Mouse (Mus musculus) neural tube, embryonic 11.5 days (tissue): ENCODE data around the gene Gm10643. TPM values are rescaled to one million over a fixed set of nuclear protein-coding genes. Genes with fewer than 3 reads are reported as not detected.
A peak's percentile ranks its signal among the peaks of the same experiment; 100 is the strongest.

Experiments
- ATAC-seq: fragments of 200-750 bp; cut with Nextera tagmentation; 2 replicates; pipeline ENCODE4 v1.8.0; 2017; ENCODE audit warnings: moderate number of reproducible peaks, mild to moderate bottlenecking, moderate TSS enrichment, moderate library complexity; ENCODE audit not compliant: insufficient read depth, low FRiP score, low TSS enrichment
- DNase-seq: peaks from one replicate; pipeline ENCODE4 v3.0.0-alpha.2; 2015; ENCODE audit warnings: low spot score
- H3K27ac ChIP-seq: fragments of 300-500 bp; sonication (generic); 2 replicates; pipeline ENCODE4 v1.5.1; 2014; ENCODE audit warnings: low read depth, mild to moderate bottlenecking, low read length
- H3K27me3 ChIP-seq: fragments of 300-500 bp; sonication (generic); 2 replicates; pipeline ENCODE4 v1.6.1; 2014; ENCODE audit warnings: mild to moderate bottlenecking, low read length, mixed read lengths; ENCODE audit not compliant: control insufficient read depth, insufficient read depth
- H3K36me3 ChIP-seq: fragments of 300-500 bp; sonication (generic); 2 replicates; pipeline ENCODE4 v1.6.1; 2014; ENCODE audit warnings: mild to moderate bottlenecking, low read length, moderate library complexity, mixed read lengths; ENCODE audit not compliant: control insufficient read depth, insufficient read depth
- H3K4me1 ChIP-seq: fragments of 300-500 bp; sonication (generic); 2 replicates; pipeline ENCODE4 v1.6.1; 2014; ENCODE audit warnings: low read length, mixed read lengths; ENCODE audit not compliant: control insufficient read depth, insufficient read depth
- H3K4me2 ChIP-seq: fragments of 300-500 bp; sonication (generic); 2 replicates; pipeline ENCODE4 v1.6.1; 2014; ENCODE audit warnings: low read depth, mild to moderate bottlenecking, moderate library complexity
- H3K4me3 ChIP-seq: fragments of 300-500 bp; sonication (generic); 2 replicates; pipeline ENCODE4 v1.5.1; 2014; ENCODE audit warnings: low read depth, low read length
- H3K9ac ChIP-seq: fragments of 300-500 bp; sonication (generic); 2 replicates; pipeline ENCODE4 v1.6.1; 2014; ENCODE audit warnings: mild to moderate bottlenecking, low read length
- H3K9me3 ChIP-seq: fragments of 300-500 bp; sonication (generic); 2 replicates; pipeline ENCODE4 v1.6.1; 2016; ENCODE audit warnings: low read length; ENCODE audit not compliant: control insufficient read depth
- WGBS: fragments of 180-500 bp; shearing (Covaris S2); extraction: QIAGEN DNeasy Blood & Tissue Kit; methylation state at CpG from one replicate; pipeline ENCODE4 v1.1.7; 2014; 5-methylcytosine and 5-hydroxymethylcytosine counted together
- polyA plus RNA-seq: library from polyadenylated mRNA; unstranded; fragments of >200 nt; fragmentation: Nextera tagmentation; extraction: Ambion mirVana; gene quantifications from 2 replicates; pipeline ENCODE4 v1.2.1, GENCODE M21; 2014

Gm10643 gene
- polyA plus RNA-seq, 1 experiment from 2014 or later = 1.8 TPM

GRCm38 (mm10) chr8:84068316-84069035 is 3.5 kb upstream of the Gm10643 start:
- WGBS = 76% methylated on average over 12 of the region's 12 CpGs
- Histone ChIP-seq H3K27me3 (no peaks in the 10 kb centered on the region), H3K4me3 (no peak overlapping the region), H3K36me3 (no peaks in the 10 kb centered on the region), H3K9me3 (no peaks in the 10 kb centered on the region), H3K4me1 (peaks cover 22% of the 10 kb centered on the region; the same call in 1 of the 2 replicates), H3K9ac (no peak overlapping the region), H3K27ac (no peak overlapping the region), H3K4me2 (no peak overlapping the region; the same call in 1 of the 2 replicates)
- DNase-seq (no peak), ATAC-seq (no peak)

DNA sequence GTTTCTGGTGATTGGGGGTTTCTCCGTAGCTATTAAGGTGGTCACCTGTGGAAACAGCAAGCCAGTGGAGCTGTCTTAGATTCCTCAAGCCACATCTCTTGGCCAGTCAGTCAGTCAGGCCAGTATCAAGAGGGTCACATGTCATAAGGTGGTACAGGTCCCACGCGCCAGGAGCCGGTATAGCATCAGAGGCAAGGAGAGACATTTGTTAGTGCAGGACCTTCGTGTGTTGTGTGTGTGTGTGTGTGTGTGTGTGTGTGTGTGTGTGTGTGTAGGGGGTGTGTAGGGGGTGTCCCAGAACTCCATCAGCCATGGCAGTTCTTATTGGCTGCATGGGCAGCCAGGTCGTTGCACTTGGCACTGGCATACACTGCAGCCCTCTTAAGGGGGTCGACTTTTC is 3.0 kb upstream of the Gm10643 start:
- Histone ChIP-seq H3K9ac (no peak overlapping the region), H3K27me3 (no peaks in the 10 kb centered on the region), H3K4me3 (peak overlapping the region; percentile 93; the same call in 1 of the 2 replicates), H3K4me1 (peaks cover 16% of the 10 kb centered on the region; the same call in 1 of the 2 replicates), H3K36me3 (no peaks in the 10 kb centered on the region), H3K27ac (no peak overlapping the region), H3K4me2 (peak overlapping the region; percentile 38), H3K9me3 (no peaks in the 10 kb centered on the region)
- ATAC-seq (no peak), DNase-seq (no peak)
- WGBS = 90% methylated on average over 7 of the region's 7 CpGs

GRCm38 (mm10) chr8:84067047-84067573 is 2.2 kb upstream of the Gm10643 start:
- DNase-seq (peak; percentile 92), ATAC-seq (peak; percentile 71)
- Histone ChIP-seq H3K9ac (peak overlapping the region; percentile 90), H3K36me3 (no peaks in the 10 kb centered on the region), H3K27ac (peak overlapping the region; percentile 95), H3K4me3 (peak overlapping the region; percentile 93), H3K4me1 (peaks cover 16% of the 10 kb centered on the region; the same call in 1 of the 2 replicates), H3K27me3 (no peaks in the 10 kb centered on the region), H3K9me3 (no peaks in the 10 kb centered on the region), H3K4me2 (peak overlapping the region; percentile 38)
- 2% methylated on average over 25 of the region's 58 CpGs for WGBS

- no peaks in the 10 kb centered on the region for H3K9me3 ChIP-seq
- ATAC-seq = peak; percentile 98
- H3K4me1 ChIP-seq = peaks cover 16% of the 10 kb centered on the region; the same call in 1 of the 2 replicates
- DNase-seq = peak; percentile 97
- peak within 1 kb of the TSS; percentile 93 for H3K4me3 ChIP-seq
- H3K9ac ChIP-seq = peak within 1 kb of the TSS; percentile 90
- H3K36me3 ChIP-seq = no peaks in the 10 kb centered on the region
- no peaks in the 10 kb centered on the region for H3K27me3 ChIP-seq
- peak within 1 kb of the TSS; percentile 53 for H3K4me2 ChIP-seq
- peak within 1 kb of the TSS; percentile 95 for H3K27ac ChIP-seq
- WGBS = under 1% methylated on average over 51 of the region's 51 CpGs
These were observed 1.5 kb upstream of the Gm10643 start, which contains the start of gene Rfx1 for GRCm38 (mm10) chr8:84066291-84066930. Gene Rfx1 (plus strand): TSS chr8:84066834.

DNA sequence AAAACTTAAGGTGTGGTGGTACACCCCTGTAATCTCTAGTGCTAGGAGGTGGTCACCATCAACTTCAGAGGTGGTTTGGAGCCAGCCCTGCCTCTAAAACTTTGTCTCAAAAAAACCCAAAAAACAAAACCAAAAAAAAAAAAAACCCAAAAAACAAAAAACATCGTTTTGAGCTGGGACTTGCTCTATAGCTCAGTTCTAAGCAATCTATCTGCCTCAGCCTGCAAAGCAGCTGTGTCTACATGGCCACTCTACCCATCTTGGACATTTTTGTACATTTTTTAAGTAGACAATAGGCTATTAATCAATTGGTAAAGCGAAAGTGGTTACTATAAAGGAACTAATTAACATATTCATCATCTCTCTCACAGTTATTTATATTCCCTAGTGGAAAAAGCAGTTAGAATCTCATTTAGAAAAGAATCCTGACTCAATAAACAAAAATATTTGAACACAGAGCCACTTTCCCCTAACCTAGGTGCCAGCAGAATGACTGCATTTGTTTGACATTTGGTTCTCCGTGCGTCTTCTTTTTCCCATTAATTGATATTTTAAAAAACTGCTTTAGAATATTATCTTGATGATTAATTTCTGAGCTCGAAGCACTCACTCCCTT is 628 bp upstream of the Gm10643 start:
- H3K4me2 ChIP-seq = peak overlapping the region; percentile 53
- no peaks in the 10 kb centered on the region for H3K36me3 ChIP-seq
- no peaks in the 10 kb centered on the region for H3K9me3 ChIP-seq
- no peaks in the 10 kb centered on the region for H3K27me3 ChIP-seq
- H3K27ac ChIP-seq = peak overlapping the region; percentile 30; the same call in 1 of the 2 replicates
- no peak for ATAC-seq
- peak overlapping the region; percentile 56 for H3K9ac ChIP-seq
- H3K4me1 ChIP-seq = peaks cover 16% of the 10 kb centered on the region; the same call in 1 of the 2 replicates
- no peak for DNase-seq
- WGBS = 30% methylated on average over 5 of the region's 5 CpGs
- peak overlapping the region; percentile 46 for H3K4me3 ChIP-seq

GRCm38 (mm10) chr8:84063861-84064610 is 901 bp downstream of the Gm10643 start:
- H3K4me1 ChIP-seq = peaks cover 9% of the 10 kb centered on the region; the same call in 1 of the 2 replicates
- no peak overlapping the region for H3K27ac ChIP-seq
- H3K4me3 ChIP-seq = no peak overlapping the region
- no peak overlapping the region for H3K9ac ChIP-seq
- no peaks in the 10 kb centered on the region for H3K27me3 ChIP-seq
- no peak for DNase-seq
- 77% methylated on average over 8 of the region's 8 CpGs for WGBS
- no peak overlapping the region for H3K4me2 ChIP-seq
- H3K36me3 ChIP-seq = no peaks in the 10 kb centered on the region
- no peaks in the 10 kb centered on the region for H3K9me3 ChIP-seq
- no peak for ATAC-seq

GRCm38 (mm10) chr8:84060245-84060644 is 4.7 kb downstream of the Gm10643 start:
- Histone ChIP-seq H3K9ac (no peak overlapping the region), H3K36me3 (no peaks in the 10 kb centered on the region), H3K4me2 (no peak overlapping the region), H3K4me3 (no peak overlapping the region), H3K9me3 (no peaks in the 10 kb centered on the region), H3K4me1 (no peaks in the 10 kb centered on the region), H3K27ac (no peak overlapping the region), H3K27me3 (no peaks in the 10 kb centered on the region)
- 89% methylated on average over 2 of the region's 2 CpGs for WGBS
- no peak for ATAC-seq
- DNase-seq = no peak

- no peak overlapping the region for H3K27ac ChIP-seq
- no peak overlapping the region for H3K9ac ChIP-seq
- H3K4me2 ChIP-seq = no peak overlapping the region
- no peaks in the 10 kb centered on the region for H3K36me3 ChIP-seq
- no peaks in the 10 kb centered on the region for H3K9me3 ChIP-seq
- 94% methylated on average over 2 of the region's 2 CpGs for WGBS
- no peak for ATAC-seq
- H3K4me3 ChIP-seq = no peak overlapping the region
- H3K4me1 ChIP-seq = no peaks in the 10 kb centered on the region
- DNase-seq = no peak
- no peaks in the 10 kb centered on the region for H3K27me3 ChIP-seq
These were observed 5.7 kb downstream of the Gm10643 start for GRCm38 (mm10) chr8:84059226-84059625.
